Mouse (Mus musculus) right cerebral cortex, postnatal 25 days (tissue): ENCODE measurements around the gene Pde6h.
"Not testable (repeated sequence)": the region's sequence is repeated elsewhere in the genome, so short reads cannot be mapped to it uniquely, and the experiment has no call there.

Experiments used
- DNase-seq: peaks from one replicate; pipeline ENCODE4 v3.0.0; 2022

Gene Pde6h

DNA sequence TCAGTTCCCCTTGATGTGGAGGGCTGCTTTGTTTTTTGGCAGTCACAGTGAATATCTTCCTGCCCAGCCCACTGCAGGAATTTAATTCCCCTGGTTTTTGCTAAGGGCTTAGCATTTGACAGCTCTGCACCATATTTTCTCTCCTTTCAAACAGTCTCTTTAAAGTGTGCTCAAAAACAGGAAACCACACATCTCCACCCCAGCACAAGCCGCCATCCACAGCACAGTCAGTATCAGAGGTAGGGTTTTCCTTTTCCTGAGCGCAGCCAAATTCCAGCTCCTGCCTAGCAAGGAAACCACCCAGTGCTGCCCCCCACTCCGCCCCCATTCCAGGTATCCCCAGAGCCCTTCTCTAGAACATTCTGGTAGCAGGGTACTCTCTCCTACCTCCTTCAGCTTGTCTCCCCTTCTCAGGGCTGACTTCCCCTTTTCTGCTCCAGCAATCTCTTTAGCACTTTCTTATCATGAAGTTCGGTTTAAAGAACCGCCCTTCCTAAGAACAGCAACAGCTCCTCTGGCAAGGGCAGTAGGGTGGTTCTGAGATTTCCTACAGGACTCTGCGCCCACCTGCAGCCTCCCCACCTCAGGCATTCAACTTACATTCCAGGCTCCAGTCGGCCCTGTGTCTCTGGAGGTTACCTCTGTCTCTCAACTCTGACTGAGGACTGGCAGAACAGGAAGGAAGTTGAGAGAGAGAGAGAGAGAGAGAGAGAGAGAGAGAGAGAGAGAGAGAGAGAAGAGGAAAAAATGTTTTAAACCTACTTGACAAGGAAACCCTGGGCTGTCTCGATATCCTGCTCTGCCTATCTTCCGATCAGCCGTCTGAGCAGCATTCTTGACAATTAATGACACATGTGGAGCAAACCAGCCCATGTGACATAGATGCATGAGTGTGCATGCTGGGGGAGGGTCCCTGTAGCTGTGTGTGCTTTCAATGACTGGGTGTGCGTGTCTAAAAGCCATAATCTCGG, 17.7 kb downstream of the Pde6h start, which contains the start of gene Arhgdib:
Gene Arhgdib (minus strand): TSS at position 849 of the 971 bp plus-strand sequence.
- peak; percentile 27 for DNase-seq

DNA sequence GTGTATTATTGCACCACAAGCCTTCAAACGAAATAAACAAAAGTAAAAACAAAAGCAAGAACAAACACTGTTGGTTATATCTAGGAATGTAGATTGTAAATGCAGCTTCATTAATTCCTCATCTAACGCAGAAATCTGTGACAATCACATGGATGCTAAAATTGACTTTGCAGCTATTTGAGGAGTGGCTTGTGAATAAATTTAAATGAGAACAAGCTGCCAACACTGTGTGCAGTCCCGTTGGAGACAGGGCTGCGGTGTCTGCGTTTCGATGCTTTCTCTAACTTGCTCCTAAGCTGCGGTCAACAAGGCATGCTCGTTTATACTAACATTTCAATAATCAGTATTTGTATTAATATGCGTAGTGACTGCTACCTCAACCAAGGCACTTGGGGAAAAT, 18.6 kb downstream of the Pde6h start:
- no peak for DNase-seq

DNA sequence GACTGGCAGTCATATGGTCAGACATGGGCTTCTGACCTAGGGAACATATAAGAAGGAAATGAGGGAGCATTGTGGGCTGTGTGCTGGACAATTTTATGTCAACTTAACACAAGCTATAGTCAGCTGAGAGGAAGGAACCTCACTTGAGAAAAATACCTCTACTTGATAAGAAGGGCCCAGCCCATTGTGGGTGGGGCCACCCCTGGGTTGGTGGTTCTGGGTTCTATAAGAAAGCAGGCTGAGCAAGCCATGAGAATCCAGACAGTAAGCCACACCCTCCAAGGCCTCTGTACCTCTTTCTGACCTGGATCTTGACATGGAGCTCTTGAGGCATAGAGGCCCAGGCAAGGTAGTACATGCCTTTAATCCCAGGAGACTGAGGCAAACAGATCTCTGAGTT, 19.8 kb downstream of the Pde6h start:
- DNase-seq = no peak

DNA sequence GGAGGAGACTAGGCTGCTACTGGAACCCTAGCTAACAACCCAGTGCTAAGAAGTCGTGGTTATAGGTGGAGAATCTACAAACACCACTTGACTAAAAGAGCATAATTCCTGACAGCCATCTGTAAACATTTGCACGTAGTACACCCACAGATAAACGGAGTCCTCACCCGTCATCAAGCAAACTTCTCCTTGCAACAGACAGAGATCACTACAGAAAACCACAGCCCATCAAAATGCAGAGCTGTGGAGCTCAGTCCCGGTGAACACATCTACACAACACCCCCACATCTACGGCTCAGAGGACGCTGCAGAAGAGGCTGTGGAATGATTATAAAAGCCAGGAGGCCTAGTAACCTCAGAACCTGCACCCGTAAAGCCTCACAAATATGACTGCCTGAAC, 20.9 kb downstream of the Pde6h start:
- no peak for DNase-seq

DNA sequence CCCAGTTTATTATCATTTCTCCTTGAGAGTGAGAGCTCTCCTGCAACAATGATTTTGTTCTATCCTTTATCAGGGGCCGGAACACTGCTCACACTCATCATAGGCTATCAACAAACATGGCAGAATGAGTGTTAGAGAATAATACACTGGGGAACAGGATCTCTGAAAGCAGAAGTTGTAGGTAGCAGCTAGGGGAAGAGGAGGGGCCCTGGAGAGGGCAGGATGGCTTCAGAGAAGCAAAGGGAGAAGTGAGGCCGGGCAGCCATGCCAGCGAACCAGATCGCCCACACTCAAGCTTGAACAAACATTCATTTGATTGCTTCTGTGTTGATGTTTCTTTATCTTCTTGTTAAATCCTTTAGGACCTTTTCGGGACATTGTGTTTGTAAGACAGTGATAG, 22.6 kb downstream of the Pde6h start:
- DNase-seq = no peak

DNA sequence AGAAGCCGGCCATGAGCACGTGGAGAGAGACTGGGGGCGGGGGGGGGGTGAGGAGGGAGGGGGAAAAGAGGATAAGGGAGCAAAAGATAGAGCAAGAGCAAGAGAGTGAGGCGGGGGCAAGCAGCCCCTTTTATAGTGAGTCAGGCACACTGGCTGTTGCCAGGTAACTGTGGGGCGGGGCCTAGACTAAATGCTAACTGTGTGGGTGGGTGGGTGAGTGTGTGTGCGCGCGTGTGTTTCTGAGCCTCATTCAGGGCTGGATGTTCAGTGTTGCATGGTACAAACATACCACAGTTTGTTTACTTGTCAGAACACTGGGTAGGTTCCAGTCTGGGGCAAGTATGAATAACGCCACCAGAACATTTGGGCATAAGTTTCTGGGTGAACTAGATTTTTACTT, 23.3 kb downstream of the Pde6h start:
- DNase-seq = no peak

DNA sequence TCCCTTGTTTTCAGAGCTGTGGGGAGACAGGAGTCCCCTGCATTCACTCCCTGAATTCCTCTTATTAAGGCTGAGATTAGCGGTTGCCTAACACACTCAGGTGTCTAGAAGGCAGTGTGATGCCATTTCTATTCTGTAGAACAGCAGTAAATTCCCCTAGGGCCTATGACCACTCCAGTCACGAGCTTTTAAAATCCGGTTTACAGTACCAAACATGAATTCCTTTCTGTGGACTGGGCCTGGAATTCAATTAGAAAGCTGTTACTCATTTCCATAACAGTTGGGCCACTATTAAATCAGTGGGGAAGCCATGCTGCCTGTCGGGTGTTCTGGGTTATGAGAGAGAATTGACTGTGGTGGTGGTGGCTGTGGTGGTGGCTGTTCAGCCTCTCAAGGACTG, 24.1 kb downstream of the Pde6h start:
- no peak for DNase-seq

DNA sequence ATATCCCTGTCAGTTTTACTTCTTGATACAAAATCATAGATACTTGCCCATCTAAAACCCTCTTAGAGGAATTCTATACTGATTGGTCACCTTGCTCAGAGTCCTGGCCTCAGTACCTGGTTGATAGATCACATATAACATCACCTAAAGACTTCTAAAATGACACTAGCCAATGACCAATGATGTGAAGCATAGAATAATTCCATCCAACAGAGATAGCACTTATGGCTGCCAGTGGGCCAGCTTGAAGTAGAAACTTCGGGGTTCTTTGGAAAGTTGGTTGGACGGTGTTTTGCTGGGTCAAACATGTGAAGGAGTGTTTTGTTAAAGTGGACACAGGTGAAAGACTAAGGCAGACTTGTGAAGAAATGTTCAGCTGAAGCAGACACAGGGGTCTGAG, 26.5 kb downstream of the Pde6h start:
- no peak for DNase-seq

DNA sequence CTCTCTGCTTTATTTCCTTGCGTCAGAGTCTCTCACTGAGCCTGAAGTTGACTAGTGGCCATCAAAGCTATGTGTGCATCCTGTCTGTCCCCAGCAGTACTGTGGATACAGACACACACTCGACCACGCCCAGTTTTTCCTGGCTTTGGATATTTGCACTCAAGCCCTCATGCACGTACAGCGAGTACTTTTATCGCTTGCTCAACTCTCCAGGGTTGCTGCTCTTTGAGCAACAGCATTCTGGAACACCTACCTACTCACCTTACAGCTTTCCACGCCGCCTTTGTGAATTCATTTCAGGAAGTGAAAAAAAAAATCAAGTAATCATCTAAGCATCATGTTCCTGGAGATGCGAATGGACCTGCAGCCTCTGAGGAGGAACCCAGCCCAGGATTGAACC, 29.3 kb downstream of the Pde6h start:
- DNase-seq = no peak

DNA sequence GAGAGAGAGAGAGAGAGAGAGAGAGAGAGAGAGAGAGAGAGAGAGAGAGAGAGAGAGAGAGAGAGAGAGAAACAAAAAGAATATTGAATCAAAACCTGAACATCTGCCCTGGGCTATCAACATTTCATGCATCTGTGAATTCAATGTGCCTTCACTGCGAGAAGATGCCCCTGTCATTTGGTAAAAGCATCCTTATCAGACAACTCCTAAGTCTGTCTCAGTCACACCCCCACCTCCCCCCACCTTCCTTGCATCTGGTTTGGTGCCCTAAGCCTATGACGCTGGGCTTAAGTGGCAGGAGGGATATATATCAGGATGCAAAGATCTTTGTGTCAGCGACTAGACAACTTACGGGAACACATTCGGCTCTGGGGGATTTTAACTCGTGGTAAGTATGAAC, 30.6 kb downstream of the Pde6h start:
- DNase-seq = no peak

DNA sequence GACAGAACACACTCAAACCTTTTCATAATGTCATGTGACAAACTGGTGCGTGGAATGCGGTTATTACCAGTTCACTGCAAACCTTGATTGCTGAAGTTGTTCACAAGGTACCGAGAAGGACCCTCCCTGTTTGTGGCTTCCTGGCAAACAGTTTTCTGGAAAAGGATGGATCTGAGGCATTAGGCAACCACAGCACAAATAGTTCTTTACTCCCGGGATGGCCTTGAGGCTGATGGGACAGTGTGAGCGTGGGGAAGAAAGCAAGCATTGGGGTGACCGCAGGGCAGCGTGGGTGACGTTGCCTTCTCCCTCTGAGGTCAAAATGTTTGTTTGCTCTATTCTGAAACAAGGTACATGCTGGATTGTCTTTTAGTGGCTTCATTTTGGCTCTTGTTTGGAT, 31.1 kb downstream of the Pde6h start:
- DNase-seq = no peak

DNA sequence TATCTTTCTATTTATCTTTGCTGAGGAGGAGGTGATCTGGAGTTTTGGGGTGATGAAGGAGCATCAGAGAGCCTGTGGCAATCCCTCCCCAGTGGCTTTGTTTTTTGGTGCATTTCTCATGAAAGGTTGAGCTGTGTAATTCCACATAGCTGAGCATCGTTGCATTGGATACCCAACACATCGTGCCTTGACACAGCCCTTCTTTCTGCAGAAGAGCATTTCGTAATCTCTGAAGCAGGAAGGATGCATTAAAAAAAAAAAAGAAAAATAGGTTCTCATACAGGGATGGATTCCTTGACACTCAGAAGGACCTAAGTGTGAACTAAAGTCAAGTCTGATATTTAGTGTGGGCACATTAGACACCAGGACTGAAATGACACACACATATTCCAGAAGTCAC, 31.6 kb downstream of the Pde6h start:
- DNase-seq = no peak

DNA sequence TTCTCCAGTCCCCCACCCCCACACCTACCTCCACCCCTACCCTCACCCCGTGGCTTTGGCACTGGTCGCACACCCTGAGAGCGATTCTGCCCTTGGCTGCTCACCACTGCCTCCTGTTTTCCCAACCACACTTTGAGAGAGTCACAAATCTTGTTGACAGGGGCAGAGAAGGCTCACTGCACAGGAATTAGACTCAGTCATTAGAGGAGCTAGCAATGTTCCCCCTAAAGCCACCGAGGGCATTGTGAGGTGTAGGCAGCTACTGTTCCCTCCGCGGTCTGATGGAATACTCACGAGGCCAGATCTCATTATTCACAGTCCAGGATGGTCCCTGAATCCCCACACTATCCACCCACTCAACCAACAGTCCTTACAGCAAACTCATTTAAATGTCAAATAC, 33.4 kb downstream of the Pde6h start:
- no peak for DNase-seq

DNA sequence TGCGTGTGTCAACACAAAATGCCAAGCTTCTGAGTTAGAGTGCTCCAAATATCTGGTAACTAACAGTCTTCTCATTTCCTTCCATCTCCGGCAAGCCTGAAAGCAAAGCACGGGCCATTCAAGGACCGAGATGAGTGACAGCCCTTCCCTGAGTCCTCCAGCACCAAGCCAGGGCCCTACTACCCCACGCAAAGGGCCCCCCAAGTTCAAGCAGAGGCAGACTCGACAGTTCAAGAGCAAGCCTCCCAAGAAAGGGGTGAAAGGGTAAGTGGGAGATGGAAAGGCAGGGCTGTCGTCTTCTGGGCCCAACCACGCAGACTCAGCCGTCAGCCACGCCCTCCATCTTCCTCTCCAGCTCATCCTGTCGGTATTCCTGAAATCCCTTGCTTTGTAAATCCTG, 35.5 kb downstream of the Pde6h start:
- DNase-seq = no peak

DNA sequence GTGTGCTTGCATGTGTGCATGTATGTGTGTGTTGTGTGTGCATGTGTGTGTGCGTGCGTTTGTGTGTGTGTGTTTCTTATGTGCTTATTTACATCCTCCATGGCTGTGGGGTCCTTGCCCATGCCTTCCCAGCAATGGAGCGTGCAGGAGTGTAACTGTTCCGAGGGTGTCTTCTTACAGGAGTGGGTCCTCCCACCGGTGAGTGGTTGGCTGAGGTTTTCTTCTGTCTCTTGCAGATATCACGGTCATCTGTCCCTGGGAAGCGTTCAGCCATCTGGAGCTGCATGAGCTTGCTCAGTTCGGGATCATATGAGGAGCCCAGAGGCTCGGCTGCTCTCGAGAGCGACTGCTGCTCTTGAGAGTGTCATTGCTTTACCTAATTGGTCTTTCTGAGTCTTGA, 39.3 kb downstream of the Pde6h start:
- DNase-seq = no peak

DNA sequence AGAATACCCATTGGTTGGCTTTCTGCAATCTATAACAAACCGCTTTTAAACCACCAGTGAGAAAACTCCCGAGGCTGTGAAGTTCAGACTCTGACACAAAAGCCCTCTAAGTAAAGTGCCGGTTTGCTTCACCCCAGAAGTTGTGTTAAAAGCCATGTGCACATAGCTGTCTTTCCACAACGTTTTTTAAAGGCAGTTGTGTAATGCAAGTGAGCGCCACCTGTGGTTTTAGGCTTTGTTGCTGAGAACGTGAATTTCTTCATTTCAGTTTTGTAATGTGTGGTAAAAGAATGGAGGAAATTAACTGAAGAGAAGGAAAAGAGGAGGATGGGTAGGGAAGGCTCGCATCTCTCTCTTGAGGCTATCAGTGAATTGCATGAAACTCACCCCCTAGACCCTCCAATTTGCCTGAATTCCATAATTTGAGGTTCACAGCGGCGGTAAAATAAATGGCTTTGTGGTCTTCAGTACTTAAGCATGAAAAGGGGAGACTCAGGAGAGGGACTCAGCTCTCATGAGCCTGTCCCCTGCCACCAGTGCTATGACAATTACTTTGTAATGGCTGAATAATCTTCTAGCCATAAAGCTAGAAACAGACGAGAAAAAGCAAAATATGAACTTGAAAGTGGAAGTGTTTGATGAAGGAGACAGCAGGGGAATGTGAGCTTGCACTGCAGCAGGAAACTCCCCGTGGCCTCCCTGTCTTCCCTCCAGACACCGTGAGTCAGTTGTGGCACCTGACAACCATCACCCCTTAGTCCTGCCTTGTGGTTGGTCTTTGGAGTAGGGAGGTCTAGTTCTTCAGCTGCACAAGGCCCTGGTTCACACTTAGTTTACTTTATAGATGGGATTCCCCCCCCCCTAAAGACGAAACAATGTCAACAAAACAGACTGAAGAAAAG, 41.2 kb downstream of the Pde6h start:
- no peak for DNase-seq

DNA sequence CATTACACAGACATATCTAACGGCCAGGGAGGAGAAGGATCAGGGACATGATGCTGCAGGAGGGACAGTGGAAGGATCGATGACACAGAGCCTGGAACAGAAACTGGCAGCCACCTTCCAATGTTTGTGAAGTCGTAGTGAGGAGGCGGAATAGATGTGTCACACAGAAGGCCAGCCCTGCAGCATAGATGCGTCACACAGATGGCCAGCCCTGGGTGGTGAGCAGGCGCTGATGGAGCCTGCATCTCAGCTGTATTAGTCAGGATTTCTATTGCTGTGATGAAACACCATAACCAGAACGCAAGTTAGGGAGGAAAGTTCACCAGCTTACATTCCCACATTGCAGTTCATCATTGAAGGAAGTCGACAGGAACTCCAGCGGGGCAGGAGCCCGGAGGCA, 42.3 kb downstream of the Pde6h start:
- no peak for DNase-seq

DNA sequence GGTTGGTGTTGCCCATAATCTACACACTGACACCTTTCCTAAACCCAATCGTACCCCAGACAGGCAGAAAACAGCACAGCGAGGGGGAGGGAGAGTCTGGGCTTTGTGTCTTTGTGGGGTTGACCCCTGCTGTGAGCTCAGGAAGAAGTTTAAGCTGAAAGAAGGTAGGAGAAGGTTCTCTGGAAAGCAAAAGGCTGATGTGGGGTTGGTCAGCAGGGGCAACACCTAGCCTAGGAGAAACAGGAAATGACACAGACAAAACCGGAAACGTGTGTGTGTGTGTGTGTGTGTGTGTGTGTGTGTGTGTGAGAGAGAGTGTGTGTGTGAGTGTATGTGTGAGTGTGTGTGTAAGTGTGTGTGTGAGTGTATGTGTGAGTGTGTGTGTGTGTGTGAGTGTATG, 43.8 kb downstream of the Pde6h start:
- no peak for DNase-seq

DNA sequence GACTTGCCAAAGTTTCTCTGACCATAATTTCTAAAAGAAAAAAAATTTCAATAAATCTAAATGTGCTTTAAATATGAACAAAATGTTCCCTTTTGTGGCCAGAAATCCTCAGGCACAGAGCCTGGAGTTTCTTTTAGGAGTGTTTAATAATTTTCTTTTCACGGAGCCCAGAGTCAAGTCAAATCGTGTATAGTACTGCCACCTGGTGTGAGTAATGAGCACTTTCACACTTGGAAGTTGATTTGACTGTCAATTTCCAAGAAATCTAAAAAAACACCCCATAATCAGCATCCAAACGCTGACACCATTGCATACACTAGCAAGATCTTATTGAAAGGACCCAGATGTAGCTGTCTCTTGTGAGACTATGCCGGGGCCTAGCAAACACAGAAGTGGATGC, 45.2 kb downstream of the Pde6h start:
- DNase-seq = not testable (repeated sequence)

DNA sequence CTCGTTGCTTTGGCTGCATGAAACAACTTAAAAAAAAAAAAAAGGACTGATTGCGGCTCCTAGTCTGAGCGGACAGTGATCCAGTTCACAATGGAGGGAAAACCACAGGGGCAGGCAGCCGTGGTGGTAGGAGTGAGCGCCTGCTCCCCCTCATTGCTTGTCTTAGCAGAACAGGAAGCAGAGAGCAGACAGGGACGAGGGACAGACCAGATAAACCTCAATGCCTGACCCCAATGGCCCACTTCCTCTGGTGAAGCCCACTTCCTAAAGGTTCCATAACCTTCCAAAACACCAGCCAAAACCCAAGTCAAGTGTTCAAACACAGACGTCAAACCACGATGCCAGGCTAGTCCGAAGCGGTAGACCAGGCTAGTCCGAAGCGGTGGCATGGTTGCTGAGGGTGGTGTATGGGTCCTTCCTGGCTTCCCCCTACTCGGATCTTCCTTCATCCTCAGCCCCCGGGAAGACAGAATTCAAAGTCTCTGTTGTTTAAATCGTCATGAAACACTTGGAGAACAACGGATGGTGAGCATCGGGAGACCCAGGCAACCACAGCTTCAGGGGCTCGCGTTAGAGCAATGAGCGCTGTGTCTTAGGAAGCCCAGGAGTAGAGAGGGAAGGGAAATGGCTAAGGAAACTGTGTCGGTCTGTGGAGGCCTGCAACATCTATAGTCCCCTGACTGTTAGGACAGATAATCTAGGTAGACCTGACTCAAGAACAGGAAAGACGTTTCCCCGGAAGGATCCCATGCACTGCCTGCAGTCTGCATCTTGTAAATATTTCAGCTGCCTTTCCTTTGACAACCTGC, 55.8 kb downstream of the Pde6h start:
- no peak for DNase-seq

DNA sequence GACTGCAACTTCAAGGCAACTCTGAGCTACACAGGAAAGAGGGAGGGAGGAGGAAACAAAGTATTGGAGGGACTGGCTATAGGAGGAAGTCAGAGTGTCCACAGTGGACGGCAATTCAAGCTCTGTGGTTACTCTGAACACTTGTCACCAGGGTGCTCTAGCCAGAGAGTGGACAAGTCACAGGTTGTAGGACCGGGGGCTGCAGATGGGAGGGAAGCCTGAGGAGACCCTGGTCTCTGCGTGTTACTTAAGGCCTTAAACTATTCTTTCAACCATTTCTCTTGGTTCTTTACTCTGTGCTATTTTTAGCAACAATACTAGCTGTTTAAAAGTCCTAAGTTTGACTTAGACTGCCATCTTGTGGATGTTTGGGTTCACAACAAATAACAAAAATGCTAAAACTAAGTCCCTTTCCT, 56.7 kb downstream of the Pde6h start:
- DNase-seq = no peak

DNA sequence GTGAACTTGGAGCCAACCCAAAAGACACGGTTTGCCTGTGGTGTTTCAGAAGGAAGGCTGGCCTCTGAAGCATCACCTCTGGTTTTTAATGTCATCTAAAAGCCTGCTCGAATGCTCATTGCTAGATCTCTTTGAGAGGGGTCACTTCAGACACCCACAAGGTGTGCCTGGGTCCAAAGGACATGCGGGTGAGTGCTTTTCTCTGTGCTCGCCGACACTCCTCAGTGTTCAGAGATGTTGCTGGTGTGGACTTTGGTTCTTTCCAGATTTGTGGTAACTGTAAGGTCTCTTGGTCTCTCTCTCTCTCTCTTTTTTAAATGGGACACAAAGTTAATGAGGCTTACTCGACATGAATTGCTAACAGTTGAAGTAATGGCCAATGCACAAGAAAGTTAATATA, 58.9 kb downstream of the Pde6h start:
- no peak for DNase-seq

DNA sequence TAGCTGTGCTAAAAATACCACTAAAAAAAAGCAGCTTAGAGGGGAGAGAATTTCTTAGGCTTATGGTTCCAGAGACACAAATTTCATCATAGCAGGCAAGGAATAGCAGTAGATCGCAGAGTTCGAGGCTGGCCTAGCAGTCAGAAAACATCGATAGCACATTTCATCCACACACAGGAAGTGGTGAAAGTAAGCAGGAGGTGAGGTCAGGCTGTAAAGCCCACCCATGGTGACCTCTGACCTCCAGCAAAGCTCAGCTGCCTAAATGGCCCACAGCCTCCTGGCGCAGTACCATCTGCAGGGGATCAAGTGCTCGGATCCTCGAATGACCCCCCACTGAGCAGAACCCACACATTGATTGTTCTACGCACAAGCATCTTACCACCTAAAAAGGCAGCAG, 59.6 kb downstream of the Pde6h start:
- DNase-seq = no peak
